10 mouse cellular contexts compared by ENCODE assay signal in genomic region chr1:83075526-83076189, GRCm38 (mm10). TPM values are rescaled to one million over a fixed set of nuclear protein-coding genes. Genes with fewer than 3 reads are reported as not detected.
DNase-seq lines count a peak whose midpoint lies in the region; ATAC-seq lines count a peak whose summit lies in the region.
"Had no signal": no experiment of that assay in that cellular context is flagged by ENCODE, and none has a peak within 500 bp of the region (broad histone marks: within the 10 kb centered on the region; RNA-seq: fewer than 3 reads in every experiment).

No protein-coding gene starts in this region.

- H3K4me2 ChIP-seq in kidney, embryonic 14.5 days (replicated peaks; ENCODE audit: low read depth, low read length): peak overlapping the region; percentile 34
- H3K4me2 ChIP-seq in intestine, embryonic 15.5 days (replicated peaks): peak overlapping the region; percentile 33
- H3K4me2 ChIP-seq in neural tube, embryonic 11.5 days (ENCODE audit: low read depth): peak overlapping the region; percentile 17; the same call in 1 of the 2 replicates

- H3K36me3 ChIP-seq in kidney, embryonic 14.5 days (ENCODE audit: control insufficient read depth, insufficient read depth, low read length): no peaks in the 10 kb centered on the region
- H3K36me3 ChIP-seq in forebrain, embryonic 10.5 days (replicated peaks): no peaks in the 10 kb centered on the region
- no peaks in the 10 kb centered on the region for H3K36me3 ChIP-seq in intestine, embryonic 15.5 days
- no peaks in the 10 kb centered on the region for H3K36me3 ChIP-seq in neural tube, embryonic 11.5 days (ENCODE audit: control insufficient read depth, insufficient read depth, low read length)

- ATAC-seq in kidney, embryonic 14.5 days (ENCODE audit: low FRiP score, low TSS enrichment): no peak
- ATAC-seq in intestine, embryonic 15.5 days: 0 out of 2 replicates have a peak, but pooled peaks have one; percentile 13
- no peak for ATAC-seq in neural tube, embryonic 11.5 days (ENCODE audit: insufficient read depth, low FRiP score, low TSS enrichment)
- no peak for ATAC-seq in monocyte, adult 5-6 weeks (replicated peaks; ENCODE audit: insufficient number of reproducible peaks, low FRiP score, low TSS enrichment, poor library complexity, severe bottlenecking)
- ATAC-seq in erythroid progenitor cell, adult 5-6 weeks (replicated peaks; ENCODE audit: low FRiP score, poor library complexity, severe bottlenecking): no peak

- no peaks in the 10 kb centered on the region for H3K9me3 ChIP-seq in kidney, embryonic 14.5 days (ENCODE audit: control insufficient read depth, low read length)
- H3K9me3 ChIP-seq in forebrain, embryonic 10.5 days: no peaks in the 10 kb centered on the region
- no peaks in the 10 kb centered on the region for H3K9me3 ChIP-seq in intestine, embryonic 15.5 days
- H3K9me3 ChIP-seq in neural tube, embryonic 11.5 days (ENCODE audit: control insufficient read depth, low read length): no peaks in the 10 kb centered on the region

- H3K9ac ChIP-seq in kidney, embryonic 14.5 days (ENCODE audit: low read depth, low read length): no peak overlapping the region
- H3K9ac ChIP-seq in intestine, embryonic 15.5 days: no peak overlapping the region
- no peak overlapping the region for H3K9ac ChIP-seq in neural tube, embryonic 11.5 days (ENCODE audit: low read length)

- H3K4me3 ChIP-seq in kidney, embryonic 14.5 days (ENCODE audit: low read length): peak overlapping the region; percentile 17; the same call in 1 of the 2 replicates
- peak overlapping the region; percentile 30; the same call in 1 of the 2 replicates for H3K4me3 ChIP-seq in forebrain, embryonic 10.5 days
- peak overlapping the region; percentile 18; the same call in 1 of the 2 replicates for H3K4me3 ChIP-seq in intestine, embryonic 15.5 days (replicated peaks)
- H3K4me3 ChIP-seq in neural tube, embryonic 11.5 days (ENCODE audit: low read depth, low read length): no peak overlapping the region
- H3K4me3 ChIP-seq: erythroblast, embryonic 14.5 days had no signal

- no peaks in the 10 kb centered on the region for H3K27me3 ChIP-seq in kidney, embryonic 14.5 days (ENCODE audit: control insufficient read depth, insufficient read depth, low read length)
- no peaks in the 10 kb centered on the region for H3K27me3 ChIP-seq in forebrain, embryonic 10.5 days (ENCODE audit: poor library complexity, severe bottlenecking)
- H3K27me3 ChIP-seq in intestine, embryonic 15.5 days (replicated peaks): no peaks in the 10 kb centered on the region
- H3K27me3 ChIP-seq in neural tube, embryonic 11.5 days (ENCODE audit: control insufficient read depth, insufficient read depth, low read length): no peaks in the 10 kb centered on the region

- 42% methylated on average over 15 of the region's 15 CpGs for WGBS in kidney, embryonic 14.5 days
- 50% methylated on average over 15 of the region's 15 CpGs for WGBS in forebrain, embryonic 10.5 days
- 38% methylated on average over 15 of the region's 15 CpGs for WGBS in intestine, embryonic 15.5 days
- WGBS in neural tube, embryonic 11.5 days: 45% methylated on average over 15 of the region's 15 CpGs

- H3K27ac ChIP-seq in kidney, embryonic 14.5 days (ENCODE audit: low read depth, low read length): no peak overlapping the region
- H3K27ac ChIP-seq in forebrain, embryonic 10.5 days: no peak overlapping the region
- no peak overlapping the region for H3K27ac ChIP-seq in intestine, embryonic 15.5 days
- H3K27ac ChIP-seq in neural tube, embryonic 11.5 days (ENCODE audit: low read depth, low read length): no peak overlapping the region

- no peak for DNase-seq in kidney, adult 8-10 months
- no peak for DNase-seq in forebrain, embryonic 10.5 days (ENCODE audit: extremely low spot score, low spot score)
- no peak for DNase-seq in neural tube, embryonic 11.5 days (ENCODE audit: low spot score)
- no peak for DNase-seq in cerebellum, postnatal 36 days

- H3K4me1 ChIP-seq in kidney, embryonic 14.5 days (ENCODE audit: control insufficient read depth, insufficient read depth, low read length): no peaks in the 10 kb centered on the region
- H3K4me1 ChIP-seq in forebrain, embryonic 10.5 days: peaks cover 9% of the 10 kb centered on the region; the same call in 1 of the 2 replicates
- H3K4me1 ChIP-seq in intestine, embryonic 15.5 days (replicated peaks): no peaks in the 10 kb centered on the region
- no peaks in the 10 kb centered on the region for H3K4me1 ChIP-seq in neural tube, embryonic 11.5 days (ENCODE audit: control insufficient read depth, insufficient read depth, low read length)

RNA-seq across cellular contexts. Expression of gene Krtap28-13, which starts 14.9 kb away (rescaled TPM):
- not detected in 2 replicates for polyA plus RNA-seq in kidney, embryonic 14.5 days (2014; fragmentation: Nextera tagmentation; extraction: Ambion mirVana)
- polyA plus RNA-seq in forebrain, embryonic 10.5 days (2016; fragmentation: Nextera tagmentation; extraction: Ambion mirVana): not detected in 2 replicates
- not detected in 2 replicates for polyA plus RNA-seq in intestine, embryonic 15.5 days (2015; fragmentation: Nextera tagmentation; extraction: Ambion mirVana)
- not detected in 2 replicates for polyA plus RNA-seq in neural tube, embryonic 11.5 days (2014; fragmentation: Nextera tagmentation; extraction: Ambion mirVana)
- total RNA-seq in monocyte, adult 5-6 weeks (2017): not detected in 3 replicates
- total RNA-seq in erythroid progenitor cell, adult 5-6 weeks (2015; ENCODE audit: low replicate concordance): not detected in 2 replicates
- not detected in 2 replicates for total RNA-seq in erythroid progenitor cell, adult 5-6 weeks (2017; ENCODE audit: low replicate concordance)
- total RNA-seq: megakaryocyte-erythroid progenitor cell, adult 5-6 weeks had no signal
- polyA plus RNA-seq: erythroblast, embryonic 14.5 days had no signal

RNA-seq across cellular contexts. Expression of gene A030005K14Rik, which starts 16.5 kb away (rescaled TPM):
- polyA plus RNA-seq in kidney, embryonic 14.5 days (2014; fragmentation: Nextera tagmentation; extraction: Ambion mirVana): not detected in 2 replicates
- polyA plus RNA-seq in forebrain, embryonic 10.5 days (2016; fragmentation: Nextera tagmentation; extraction: Ambion mirVana): not detected in 2 replicates
- polyA plus RNA-seq in intestine, embryonic 15.5 days (2015; fragmentation: Nextera tagmentation; extraction: Ambion mirVana): not detected in 2 replicates
- not detected in 2 replicates for polyA plus RNA-seq in neural tube, embryonic 11.5 days (2014; fragmentation: Nextera tagmentation; extraction: Ambion mirVana)
- total RNA-seq in monocyte, adult 5-6 weeks (2017): not detected in 3 replicates
- total RNA-seq in erythroid progenitor cell, adult 5-6 weeks (2015; ENCODE audit: low replicate concordance): not detected in 2 replicates
- total RNA-seq in erythroid progenitor cell, adult 5-6 weeks (2017; ENCODE audit: low replicate concordance): not detected in 2 replicates
- total RNA-seq: megakaryocyte-erythroid progenitor cell, adult 5-6 weeks had no signal
- polyA plus RNA-seq: erythroblast, embryonic 14.5 days had no signal

RNA-seq across cellular contexts. Expression of gene Gm47969, which starts 30.9 kb away (rescaled TPM):
- polyA plus RNA-seq in kidney, embryonic 14.5 days (2014; fragmentation: Nextera tagmentation; extraction: Ambion mirVana): not detected in 2 replicates
- polyA plus RNA-seq in forebrain, embryonic 10.5 days (2016; fragmentation: Nextera tagmentation; extraction: Ambion mirVana): not detected in 2 replicates
- not detected in 2 replicates for polyA plus RNA-seq in intestine, embryonic 15.5 days (2015; fragmentation: Nextera tagmentation; extraction: Ambion mirVana)
- polyA plus RNA-seq in neural tube, embryonic 11.5 days (2014; fragmentation: Nextera tagmentation; extraction: Ambion mirVana): not detected in 2 replicates
- total RNA-seq in monocyte, adult 5-6 weeks (2017): not detected in 3 replicates
- not detected in 2 replicates for total RNA-seq in erythroid progenitor cell, adult 5-6 weeks (2015; ENCODE audit: low replicate concordance)
- not detected in 2 replicates for total RNA-seq in erythroid progenitor cell, adult 5-6 weeks (2017; ENCODE audit: low replicate concordance)
- total RNA-seq: megakaryocyte-erythroid progenitor cell, adult 5-6 weeks had no signal
- polyA plus RNA-seq: erythroblast, embryonic 14.5 days had no signal

RNA-seq across cellular contexts. Expression of gene Krtap28-10, which starts 33.4 kb away (rescaled TPM):
- polyA plus RNA-seq in kidney, embryonic 14.5 days (2014; fragmentation: Nextera tagmentation; extraction: Ambion mirVana): not detected in 2 replicates
- polyA plus RNA-seq in forebrain, embryonic 10.5 days (2016; fragmentation: Nextera tagmentation; extraction: Ambion mirVana): not detected in 2 replicates
- polyA plus RNA-seq in intestine, embryonic 15.5 days (2015; fragmentation: Nextera tagmentation; extraction: Ambion mirVana): not detected in 2 replicates
- not detected in 2 replicates for polyA plus RNA-seq in neural tube, embryonic 11.5 days (2014; fragmentation: Nextera tagmentation; extraction: Ambion mirVana)
- not detected in 3 replicates for total RNA-seq in monocyte, adult 5-6 weeks (2017)
- total RNA-seq in erythroid progenitor cell, adult 5-6 weeks (2015; ENCODE audit: low replicate concordance): not detected in 2 replicates
- total RNA-seq in erythroid progenitor cell, adult 5-6 weeks (2017; ENCODE audit: low replicate concordance): not detected in 2 replicates
- total RNA-seq: megakaryocyte-erythroid progenitor cell, adult 5-6 weeks had no signal
- polyA plus RNA-seq: erythroblast, embryonic 14.5 days had no signal

RNA-seq across cellular contexts. Expression of gene Slc19a3, which starts 37.4 kb away (rescaled TPM):
- 0.74 and 1.4 TPM in 2 replicates for polyA plus RNA-seq in kidney, embryonic 14.5 days (2014; fragmentation: Nextera tagmentation; extraction: Ambion mirVana)
- polyA plus RNA-seq in forebrain, embryonic 10.5 days (2016; fragmentation: Nextera tagmentation; extraction: Ambion mirVana): 0.18 and 0.52 TPM in 2 replicates
- 1.0 and 1.1 TPM in 2 replicates for polyA plus RNA-seq in intestine, embryonic 15.5 days (2015; fragmentation: Nextera tagmentation; extraction: Ambion mirVana)
- polyA plus RNA-seq in neural tube, embryonic 11.5 days (2014; fragmentation: Nextera tagmentation; extraction: Ambion mirVana): 0.41 and 0.72 TPM in 2 replicates
- total RNA-seq in monocyte, adult 5-6 weeks (2017): not detected in 3 replicates
- total RNA-seq in erythroid progenitor cell, adult 5-6 weeks (2015; ENCODE audit: low replicate concordance): not detected in 2 replicates
- not detected in 2 replicates for total RNA-seq in erythroid progenitor cell, adult 5-6 weeks (2017; ENCODE audit: low replicate concordance)
- total RNA-seq: megakaryocyte-erythroid progenitor cell, adult 5-6 weeks had no signal
- polyA plus RNA-seq: erythroblast, embryonic 14.5 days had no signal
